Mouse (Mus musculus): ENCODE data around the gene Tnfsf14. TPM values are rescaled to one million over a fixed set of nuclear protein-coding genes. Genes with fewer than 3 reads are reported as not detected.

Tnfsf14 gene
- polyA plus RNA-seq, 1 experiment, result 6.7 TPM

DNA sequence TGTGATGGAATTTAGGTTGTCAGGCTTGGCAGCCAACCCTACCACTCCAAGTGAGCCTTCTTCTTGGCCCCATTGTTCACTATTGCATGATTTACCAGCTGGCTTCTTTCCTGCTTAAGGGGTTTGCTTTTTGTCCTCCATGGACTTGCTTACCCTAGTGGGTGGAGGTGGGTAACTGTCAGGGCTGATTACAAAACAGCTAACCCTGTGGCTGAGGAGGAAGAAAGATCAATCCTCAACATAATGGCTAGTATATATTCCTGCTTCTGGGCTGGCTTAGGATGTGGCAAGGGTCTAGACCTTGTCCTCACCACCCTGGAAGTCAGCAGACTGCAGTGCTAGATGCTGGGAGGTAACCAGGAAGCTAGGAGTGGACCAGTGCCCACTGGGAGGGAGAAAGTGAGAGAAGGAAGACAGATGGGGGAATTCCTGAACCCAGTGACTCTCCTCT is 37.4 kb upstream of the Tnfsf14 start:
- Histone ChIP-seq H3K27me3 (ENCODE audit: control insufficient read depth, insufficient read depth, low read length) (no peaks in the 10 kb centered on the region), H3K4me1 (replicated peaks; ENCODE audit: control insufficient read depth, insufficient read depth, low read length) (peaks cover 7% of the 10 kb centered on the region; the same call in 1 of the 2 replicates), H3K27ac (ENCODE audit: control insufficient read depth, insufficient read depth, low read length) (no peak overlapping the region), H3K36me3 (ENCODE audit: control insufficient read depth, insufficient read depth, low read length) (peaks cover 6% of the 10 kb centered on the region), H3K4me3 (ENCODE audit: control insufficient read depth, insufficient read depth, low read length) (no peak overlapping the region)
- TF ChIP-seq POLR2A (IDR thresholded peaks at IDR 0.05; ENCODE audit: control insufficient read depth, extremely low read depth, insufficient read depth, low read length, poor library complexity) (no peak), CTCF (IDR thresholded peaks at IDR 0.05; ENCODE audit: borderline replicate concordance, control insufficient read depth, extremely low read depth, insufficient read depth, low read length, poor library complexity) (no peak)
- DNase-seq, result no peak

GRCm38 (mm10) chr17:57230728-57231125 is 36.8 kb upstream of the Tnfsf14 start:
- Histone ChIP-seq H3K27ac (ENCODE audit: control insufficient read depth, insufficient read depth, low read length) (no peak overlapping the region), H3K36me3 (ENCODE audit: control insufficient read depth, insufficient read depth, low read length) (peaks cover 3% of the 10 kb centered on the region; the same call in 1 of the 2 replicates), H3K4me1 (replicated peaks; ENCODE audit: control insufficient read depth, insufficient read depth, low read length) (peaks cover 7% of the 10 kb centered on the region; the same call in 1 of the 2 replicates), H3K27me3 (ENCODE audit: control insufficient read depth, insufficient read depth, low read length) (no peaks in the 10 kb centered on the region), H3K4me3 (ENCODE audit: control insufficient read depth, insufficient read depth, low read length) (no peak overlapping the region)
- WGBS, result 57% methylated on average over 6 of the region's 6 CpGs
- no peak for TF ChIP-seq POLR2A (IDR thresholded peaks at IDR 0.05; ENCODE audit: control insufficient read depth, extremely low read depth, insufficient read depth, low read length, poor library complexity)
- TF ChIP-seq CTCF (IDR thresholded peaks at IDR 0.05; ENCODE audit: borderline replicate concordance, control insufficient read depth, extremely low read depth, insufficient read depth, low read length, poor library complexity), result no peak
- no peak for DNase-seq

DNA sequence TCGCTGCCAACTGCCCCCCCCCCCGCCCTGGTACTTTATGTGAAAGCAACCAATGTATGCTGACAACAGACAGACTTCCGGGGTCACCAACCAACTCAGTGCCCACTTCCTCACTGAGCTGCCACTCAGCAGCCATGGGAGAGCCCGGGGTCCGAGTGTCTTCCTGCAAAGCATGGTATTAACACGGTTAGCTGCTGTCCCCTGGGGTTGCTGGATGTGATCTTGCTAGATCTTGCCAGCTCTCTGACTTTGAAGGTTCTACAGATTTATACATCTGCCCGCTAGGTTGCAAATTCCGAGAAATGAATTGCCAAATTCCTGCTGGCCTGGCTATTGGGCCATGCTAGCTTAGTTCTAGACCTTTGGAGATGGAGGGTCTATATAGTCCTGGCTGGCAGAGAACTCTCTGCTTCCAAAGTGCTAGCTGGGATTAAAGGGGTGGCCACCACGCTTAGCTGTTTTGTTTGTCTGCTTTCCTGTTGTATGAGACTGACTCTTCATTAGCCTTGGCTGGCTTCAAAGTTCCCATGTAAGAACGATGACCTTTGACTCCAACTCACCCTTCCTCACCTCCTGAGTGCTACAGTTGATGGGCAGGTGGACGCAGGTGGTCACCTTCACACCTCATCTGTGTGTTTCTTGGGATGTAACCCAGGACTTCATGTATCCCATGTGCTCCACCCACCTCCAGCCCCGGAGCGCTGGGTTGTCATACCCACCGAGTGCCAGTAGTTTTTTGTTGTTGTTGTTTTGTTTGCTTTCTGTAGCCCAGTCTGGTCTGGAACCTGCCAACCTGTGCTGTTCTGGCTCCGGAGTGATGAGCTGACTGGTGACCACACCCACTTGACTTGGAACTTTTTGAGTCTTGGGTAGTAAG is 36.1 kb upstream of the Tnfsf14 start:
- H3K4me3 ChIP-seq (ENCODE audit: control insufficient read depth, insufficient read depth, low read length), result no peak overlapping the region
- TF ChIP-seq CTCF (IDR thresholded peaks at IDR 0.05; ENCODE audit: borderline replicate concordance, control insufficient read depth, extremely low read depth, insufficient read depth, low read length, poor library complexity) (no peak), POLR2A (IDR thresholded peaks at IDR 0.05; ENCODE audit: control insufficient read depth, extremely low read depth, insufficient read depth, low read length, poor library complexity) (no peak)
- H3K4me1 ChIP-seq (replicated peaks; ENCODE audit: control insufficient read depth, insufficient read depth, low read length), result peaks cover 7% of the 10 kb centered on the region; the same call in 1 of the 2 replicates
- WGBS, result 67% methylated on average over 15 of the region's 15 CpGs
- no peak overlapping the region for H3K27ac ChIP-seq (ENCODE audit: control insufficient read depth, insufficient read depth, low read length)
- no peaks in the 10 kb centered on the region for H3K27me3 ChIP-seq (ENCODE audit: control insufficient read depth, insufficient read depth, low read length)
- H3K36me3 ChIP-seq (ENCODE audit: control insufficient read depth, insufficient read depth, low read length), result peaks cover 3% of the 10 kb centered on the region; the same call in 1 of the 2 replicates
- no peak for DNase-seq

DNA sequence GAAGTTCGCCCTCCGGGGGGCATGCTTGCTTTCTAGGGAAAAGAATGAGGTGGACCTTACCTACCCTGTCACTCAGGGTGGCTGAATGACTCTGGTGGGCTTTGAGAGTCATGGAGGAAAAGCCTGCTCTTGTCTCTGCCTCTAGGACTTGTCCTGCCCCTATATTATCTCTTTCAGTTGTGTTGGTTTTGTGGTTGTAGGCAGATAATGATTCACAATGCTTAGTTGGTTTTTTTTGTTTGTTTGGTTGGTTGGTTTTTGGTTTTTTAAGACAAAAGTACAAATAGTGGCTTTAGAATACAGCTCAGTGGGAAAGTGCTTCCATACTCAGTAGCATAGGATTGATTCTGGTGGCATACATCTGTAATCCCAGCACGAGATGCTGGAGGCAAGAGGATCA is 34.9 kb upstream of the Tnfsf14 start:
- H3K36me3 ChIP-seq (ENCODE audit: control insufficient read depth, insufficient read depth, low read length), result no peaks in the 10 kb centered on the region
- H3K27ac ChIP-seq (ENCODE audit: control insufficient read depth, insufficient read depth, low read length), result no peak overlapping the region
- H3K4me1 ChIP-seq (replicated peaks; ENCODE audit: control insufficient read depth, insufficient read depth, low read length), result peaks cover 7% of the 10 kb centered on the region; the same call in 1 of the 2 replicates
- no peaks in the 10 kb centered on the region for H3K27me3 ChIP-seq (ENCODE audit: control insufficient read depth, insufficient read depth, low read length)
- 93% methylated on average over 3 of the region's 3 CpGs for WGBS
- no peak for TF ChIP-seq POLR2A (IDR thresholded peaks at IDR 0.05; ENCODE audit: control insufficient read depth, extremely low read depth, insufficient read depth, low read length, poor library complexity)
- no peak for TF ChIP-seq CTCF (IDR thresholded peaks at IDR 0.05; ENCODE audit: borderline replicate concordance, control insufficient read depth, extremely low read depth, insufficient read depth, low read length, poor library complexity)
- H3K4me3 ChIP-seq (ENCODE audit: control insufficient read depth, insufficient read depth, low read length), result no peak overlapping the region
- DNase-seq, result no peak

DNA sequence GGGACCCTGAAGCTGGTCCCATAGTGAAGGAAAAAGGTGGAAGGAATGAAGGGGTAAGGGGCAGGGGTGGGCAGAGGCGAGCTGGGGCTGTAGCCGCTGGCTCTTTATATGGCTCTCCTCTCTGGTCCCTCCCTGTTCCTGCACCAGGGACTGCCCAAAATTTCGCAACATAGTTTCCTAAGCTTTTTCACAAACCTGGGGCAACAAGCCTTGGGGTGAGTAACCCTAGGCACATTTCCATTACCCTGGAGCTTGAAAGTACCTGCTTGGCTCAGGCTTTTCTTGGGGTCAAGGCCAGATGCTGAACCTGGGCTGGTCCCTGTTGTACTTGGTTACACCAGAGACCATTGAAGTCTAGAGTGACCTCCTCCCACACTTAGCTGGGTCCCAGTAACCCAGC is 34.0 kb upstream of the Tnfsf14 start, which contains the start of gene C3:
Gene C3 (minus strand): TSS at position 123 of the 400 bp plus-strand sequence.
- no peak for DNase-seq
- Histone ChIP-seq H3K4me1 (replicated peaks; ENCODE audit: control insufficient read depth, insufficient read depth, low read length) (peaks cover 7% of the 10 kb centered on the region; the same call in 1 of the 2 replicates), H3K4me3 (ENCODE audit: control insufficient read depth, insufficient read depth, low read length) (no peak within 1 kb of the TSS), H3K36me3 (ENCODE audit: control insufficient read depth, insufficient read depth, low read length) (no peaks in the 10 kb centered on the region), H3K27me3 (ENCODE audit: control insufficient read depth, insufficient read depth, low read length) (no peaks in the 10 kb centered on the region), H3K27ac (ENCODE audit: control insufficient read depth, insufficient read depth, low read length) (no peak within 1 kb of the TSS)
- 94% methylated on average over 3 of the region's 3 CpGs for WGBS
- no peak for TF ChIP-seq POLR2A (IDR thresholded peaks at IDR 0.05; ENCODE audit: control insufficient read depth, extremely low read depth, insufficient read depth, low read length, poor library complexity)
- no peak for TF ChIP-seq CTCF (IDR thresholded peaks at IDR 0.05; ENCODE audit: borderline replicate concordance, control insufficient read depth, extremely low read depth, insufficient read depth, low read length, poor library complexity)

GRCm38 (mm10) chr17:57227468-57227867 is 33.5 kb upstream of the Tnfsf14 start:
- no peak overlapping the region for H3K4me3 ChIP-seq (ENCODE audit: control insufficient read depth, insufficient read depth, low read length)
- no peaks in the 10 kb centered on the region for H3K27me3 ChIP-seq (ENCODE audit: control insufficient read depth, insufficient read depth, low read length)
- 95% methylated on average over 2 of the region's 2 CpGs for WGBS

More at GRCm38 (mm10) chr17:57227468-57227867, 33.5 kb upstream of the Tnfsf14 start:
- TF ChIP-seq CTCF (IDR thresholded peaks at IDR 0.05; ENCODE audit: borderline replicate concordance, control insufficient read depth, extremely low read depth, insufficient read depth, low read length, poor library complexity), result no peak
- TF ChIP-seq POLR2A (IDR thresholded peaks at IDR 0.05; ENCODE audit: control insufficient read depth, extremely low read depth, insufficient read depth, low read length, poor library complexity), result no peak
- DNase-seq, result no peak
- H3K4me1 ChIP-seq (replicated peaks; ENCODE audit: control insufficient read depth, insufficient read depth, low read length), result peaks cover 7% of the 10 kb centered on the region; the same call in 1 of the 2 replicates
- H3K27ac ChIP-seq (ENCODE audit: control insufficient read depth, insufficient read depth, low read length), result no peak overlapping the region
- H3K36me3 ChIP-seq (ENCODE audit: control insufficient read depth, insufficient read depth, low read length), result no peaks in the 10 kb centered on the region

All from thymus, adult 2 months (tissue).